11 mouse cellular contexts compared by ENCODE assay signal in genomic region chr7:37690606-37691005, GRCm38 (mm10).
DNase-seq lines count a peak whose midpoint lies in the region; ATAC-seq lines count a peak whose summit lies in the region.
"Had no signal": no experiment of that assay in that cellular context is flagged by ENCODE, and none has a peak within 500 bp of the region (broad histone marks: within the 10 kb centered on the region; RNA-seq: fewer than 3 reads in every experiment).

No protein-coding gene starts in this region.

- H3K27ac ChIP-seq in forebrain, embryonic 13.5 days, result peak overlapping the region; percentile 92
- peak overlapping the region; percentile 66 for H3K27ac ChIP-seq in hindbrain, embryonic 16.5 days (ENCODE audit: low read depth, low read length)
- H3K27ac ChIP-seq in neural tube, embryonic 12.5 days, result no peak overlapping the region
- H3K27ac ChIP-seq: embryonic facial prominence, embryonic 15.5 days; liver, embryonic 15.5 days had no signal

- peak overlapping the region; percentile 48 for H3K4me2 ChIP-seq in forebrain, embryonic 13.5 days
- peak overlapping the region; percentile 54; the same call in 1 of the 2 replicates for H3K4me2 ChIP-seq in hindbrain, embryonic 16.5 days (ENCODE audit: low read length)
- peak overlapping the region; percentile 51 for H3K4me2 ChIP-seq in neural tube, embryonic 12.5 days (replicated peaks)
- H3K4me2 ChIP-seq: liver, embryonic 15.5 days had no signal

- no peaks in the 10 kb centered on the region for H3K27me3 ChIP-seq in forebrain, embryonic 13.5 days
- no peaks in the 10 kb centered on the region for H3K27me3 ChIP-seq in hindbrain, embryonic 16.5 days (replicated peaks; ENCODE audit: control insufficient read depth, insufficient read depth, low read length)
- no peaks in the 10 kb centered on the region for H3K27me3 ChIP-seq in neural tube, embryonic 12.5 days (replicated peaks)
- H3K27me3 ChIP-seq: embryonic facial prominence, embryonic 15.5 days; liver, embryonic 15.5 days had no signal

- peak; percentile 29 for DNase-seq in embryo, embryonic 10.5 days (ENCODE audit: low spot score)
- no peak for DNase-seq in layer of hippocampus, adult 9-11 months
- no peak for DNase-seq in left cerebral cortex, adult 18-20 months (ENCODE audit: low spot score in 2 of 2)
- DNase-seq in frontal cortex, adult 2 months (ENCODE audit: extremely low spot score in 1 of 2, low spot score in 1 of 2), result no peak
- DNase-seq: kidney, adult 2 months; lung, postnatal 4 days had no signal

- peak; percentile 39; the same call in 1 of the 2 replicates for ATAC-seq in forebrain, embryonic 13.5 days
- ATAC-seq in hindbrain, embryonic 16.5 days, result peak; percentile 41
- ATAC-seq in neural tube, embryonic 12.5 days (ENCODE audit: low FRiP score, low read depth), result no peak; the same call in 1 of the 2 replicates

- no peaks in the 10 kb centered on the region for H3K36me3 ChIP-seq in forebrain, embryonic 13.5 days (ENCODE audit: poor library complexity, severe bottlenecking)
- no peaks in the 10 kb centered on the region for H3K36me3 ChIP-seq in hindbrain, embryonic 16.5 days (ENCODE audit: control insufficient read depth, insufficient read depth, low read length)
- H3K36me3 ChIP-seq in neural tube, embryonic 12.5 days, result no peaks in the 10 kb centered on the region
- H3K36me3 ChIP-seq: embryonic facial prominence, embryonic 15.5 days; liver, embryonic 15.5 days had no signal

- H3K4me1 ChIP-seq in forebrain, embryonic 13.5 days, result peaks cover 67% of the 10 kb centered on the region
- H3K4me1 ChIP-seq in hindbrain, embryonic 16.5 days (ENCODE audit: control insufficient read depth, insufficient read depth, low read depth, low read length), result peaks cover 24% of the 10 kb centered on the region
- H3K4me1 ChIP-seq in neural tube, embryonic 12.5 days, result peaks cover 35% of the 10 kb centered on the region
- H3K4me1 ChIP-seq: liver, embryonic 15.5 days had no signal

- no peak overlapping the region for H3K4me3 ChIP-seq in forebrain, embryonic 13.5 days
- no peak overlapping the region for H3K4me3 ChIP-seq in hindbrain, embryonic 16.5 days (ENCODE audit: low read length)
- no peak overlapping the region for H3K4me3 ChIP-seq in neural tube, embryonic 12.5 days
- H3K4me3 ChIP-seq: embryonic facial prominence, embryonic 15.5 days; liver, embryonic 15.5 days had no signal

- H3K9ac ChIP-seq in forebrain, embryonic 13.5 days, result no peak overlapping the region; the same call in 1 of the 2 replicates
- no peak overlapping the region; the same call in 1 of the 2 replicates for H3K9ac ChIP-seq in hindbrain, embryonic 16.5 days (ENCODE audit: low read depth, low read length)
- no peak overlapping the region for H3K9ac ChIP-seq in neural tube, embryonic 12.5 days
- H3K9ac ChIP-seq: embryonic facial prominence, embryonic 15.5 days; liver, embryonic 15.5 days had no signal

- no peaks in the 10 kb centered on the region for H3K9me3 ChIP-seq in forebrain, embryonic 13.5 days (replicated peaks)
- H3K9me3 ChIP-seq in hindbrain, embryonic 16.5 days (ENCODE audit: control insufficient read depth, low read length), result no peaks in the 10 kb centered on the region
- no peaks in the 10 kb centered on the region for H3K9me3 ChIP-seq in neural tube, embryonic 12.5 days
- H3K9me3 ChIP-seq: embryonic facial prominence, embryonic 15.5 days; liver, embryonic 15.5 days had no signal

- 4% methylated on average over 10 of the region's 10 CpGs for whole genome bisulfite sequencing in forebrain, embryonic 13.5 days
- WGBS in hindbrain, embryonic 16.5 days, result 26% methylated on average over 10 of the region's 10 CpGs
- WGBS in neural tube, embryonic 12.5 days, result 30% methylated on average over 10 of the region's 10 CpGs
